Mouse (Mus musculus) left cerebral cortex, adult 9 months (tissue): ENCODE measurements around the gene Morc3.

Experiments
- DNase-seq, 2 experiments: peaks; one replicate each; pipeline ENCODE4 v3.0.0; 2022; ENCODE audit warnings: low spot score in 2 of 2

Morc3 gene

GRCm38 (mm10) chr16:93920673-93921072, 88.8 kb downstream of the Morc3 start:
- DNase-seq, result no peak

GRCm38 (mm10) chr16:93922835-93923389, 91.0 kb downstream of the Morc3 start:
- no peak for DNase-seq

- no peak for DNase-seq
Observed at GRCm38 (mm10) chr16:93923788-93924187, 91.9 kb downstream of the Morc3 start.
